Mouse (Mus musculus): ENCODE measurements around the gene Slco3a1.
"Not testable (repeated sequence)": the region's sequence is repeated elsewhere in the genome, so short reads cannot be mapped to it uniquely, and the experiment has no call there.

Gene Slco3a1

DNA sequence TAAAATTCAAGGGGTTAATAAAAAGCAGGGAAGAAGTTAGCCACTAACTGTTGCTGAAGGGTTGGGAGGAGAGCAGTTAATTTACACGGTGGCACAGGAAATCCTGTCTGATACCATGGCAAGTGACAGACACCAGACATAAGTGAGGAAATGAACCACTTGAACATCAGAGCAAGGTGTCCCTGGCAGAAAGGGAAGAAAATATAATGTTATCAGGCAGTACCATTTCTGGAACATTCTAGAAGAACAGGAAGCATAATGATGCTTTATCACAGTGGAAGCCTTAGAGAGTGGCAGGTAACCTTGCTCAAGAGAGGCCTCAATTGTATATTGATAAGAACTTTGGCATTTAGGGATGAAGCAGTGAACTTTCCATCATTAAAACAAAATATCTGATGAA lies 127.4 kb downstream of the Slco3a1 start:
- DNase-seq (ENCODE audit: low spot score) = no peak

DNA sequence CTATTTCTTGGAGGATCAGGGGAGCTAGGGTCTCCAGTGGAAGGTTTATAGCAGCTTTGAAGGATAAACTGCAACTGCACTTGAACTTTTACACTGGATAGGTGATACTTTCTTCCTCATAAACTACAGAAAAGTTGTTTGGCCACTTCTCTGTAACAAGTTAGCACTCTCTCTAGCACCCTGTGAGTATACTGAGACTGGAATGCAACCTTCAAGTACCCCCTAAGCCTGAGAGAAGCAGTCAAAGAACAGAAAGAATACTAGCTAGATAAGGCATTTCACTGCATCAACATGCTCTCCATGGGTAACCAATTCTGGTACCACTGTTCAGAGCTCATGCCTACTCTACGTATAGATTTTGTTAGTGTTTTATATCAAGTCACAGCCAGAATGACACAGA lies 128.6 kb downstream of the Slco3a1 start:
- DNase-seq (ENCODE audit: low spot score) = no peak

DNA sequence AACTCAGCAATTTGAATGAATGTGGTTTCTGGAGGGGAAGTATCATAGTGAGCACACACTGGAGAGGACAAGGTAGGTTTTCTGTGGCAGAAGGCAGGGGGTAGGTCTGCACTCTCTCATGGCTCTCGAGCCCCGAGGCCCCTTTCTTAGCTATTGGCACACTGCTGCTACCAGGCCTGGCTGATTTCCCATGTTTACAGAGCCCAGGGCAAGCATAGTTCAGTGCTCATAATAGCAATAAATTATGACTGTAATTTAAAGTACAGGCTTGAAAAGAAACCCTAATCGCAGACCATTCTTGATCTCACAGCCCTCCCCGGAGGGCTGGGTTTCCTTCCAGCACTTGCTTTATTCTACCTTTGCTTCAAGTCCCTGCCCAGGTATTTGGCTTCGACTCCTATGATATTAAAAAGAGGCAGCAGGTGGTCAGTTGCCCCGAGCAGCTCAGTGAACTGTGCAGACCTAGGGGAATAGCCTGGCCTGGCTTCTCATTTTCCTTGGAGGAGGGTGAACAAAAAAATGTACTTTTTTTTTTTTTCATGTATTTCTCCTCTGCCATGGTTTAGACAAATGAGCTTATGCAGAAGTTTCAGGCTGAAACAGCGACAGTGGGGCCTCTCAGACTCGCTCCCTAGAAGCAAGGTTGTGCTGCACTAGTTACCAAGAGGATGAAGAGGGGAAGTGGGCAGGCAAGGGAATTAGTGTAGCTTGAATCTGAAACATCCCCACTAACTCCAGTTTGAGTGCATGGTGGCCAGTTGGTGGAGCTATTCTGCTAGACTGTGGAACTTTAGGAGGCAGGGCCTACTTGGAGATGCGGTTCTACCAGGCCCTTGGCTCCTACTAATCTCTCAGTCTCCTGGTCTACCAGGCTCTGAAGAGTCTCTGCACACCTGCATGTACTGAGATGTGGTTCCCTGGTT lies 130.4 kb downstream of the Slco3a1 start:
- DNase-seq (ENCODE audit: low spot score) = no peak

DNA sequence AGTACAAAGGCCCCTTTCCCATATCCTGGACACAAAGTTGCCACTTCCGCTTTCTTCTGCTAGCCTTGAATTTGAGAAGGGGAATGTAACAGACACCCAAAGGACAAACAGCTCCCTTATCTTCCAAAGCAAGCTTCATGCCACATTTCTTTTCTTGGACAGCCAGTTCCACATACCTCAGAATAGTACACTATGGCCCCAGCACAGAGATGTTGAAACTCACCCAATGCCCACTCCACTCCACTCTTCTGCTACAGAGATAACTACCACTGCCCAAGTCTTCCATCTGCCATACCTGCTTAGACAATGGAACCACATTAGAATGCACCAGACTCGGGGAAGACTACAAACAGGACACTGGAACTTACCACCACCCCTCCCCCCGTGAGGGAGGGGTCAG lies 131.3 kb downstream of the Slco3a1 start:
- no peak for DNase-seq (ENCODE audit: low spot score)

DNA sequence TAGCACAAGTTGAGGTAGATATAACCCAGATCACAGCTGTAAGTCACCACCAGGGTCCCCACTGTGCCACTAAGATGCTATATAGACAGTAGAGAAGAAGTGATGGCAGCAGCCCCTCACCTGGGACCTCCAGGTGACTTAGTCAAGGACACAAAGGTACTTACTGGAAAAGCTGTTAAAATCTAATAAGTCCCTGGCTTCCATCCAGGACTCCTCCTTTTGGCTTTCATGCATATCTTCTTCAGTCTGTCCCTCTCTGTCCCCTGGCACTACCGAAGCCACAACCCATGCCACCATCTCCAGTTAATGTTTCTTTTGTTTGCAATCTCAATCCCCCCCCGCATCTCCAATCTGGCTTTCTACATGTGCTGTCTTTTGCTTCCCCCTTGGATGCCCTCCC lies 131.8 kb downstream of the Slco3a1 start:
- DNase-seq (ENCODE audit: low spot score) = no peak

DNA sequence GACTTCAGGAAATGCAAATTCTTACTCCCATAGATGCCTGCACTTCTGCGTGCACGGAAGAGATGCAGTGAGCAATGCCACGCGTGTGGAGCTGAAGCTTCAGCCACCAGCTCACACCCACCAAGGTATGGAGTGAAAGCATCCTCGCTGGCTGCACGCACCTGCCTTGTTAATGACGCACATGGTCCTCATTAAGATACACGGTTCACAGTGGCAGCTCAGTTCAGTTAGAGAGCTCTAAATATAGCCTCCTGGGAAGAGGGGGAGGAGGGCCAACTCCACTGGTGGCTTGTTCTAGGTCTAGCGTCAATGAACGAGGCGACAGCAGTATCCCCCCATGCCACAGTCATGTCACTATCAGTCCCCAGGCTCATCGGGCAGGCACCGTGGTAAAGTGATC lies 132.6 kb downstream of the Slco3a1 start:
- no peak for DNase-seq (ENCODE audit: low spot score)

DNA sequence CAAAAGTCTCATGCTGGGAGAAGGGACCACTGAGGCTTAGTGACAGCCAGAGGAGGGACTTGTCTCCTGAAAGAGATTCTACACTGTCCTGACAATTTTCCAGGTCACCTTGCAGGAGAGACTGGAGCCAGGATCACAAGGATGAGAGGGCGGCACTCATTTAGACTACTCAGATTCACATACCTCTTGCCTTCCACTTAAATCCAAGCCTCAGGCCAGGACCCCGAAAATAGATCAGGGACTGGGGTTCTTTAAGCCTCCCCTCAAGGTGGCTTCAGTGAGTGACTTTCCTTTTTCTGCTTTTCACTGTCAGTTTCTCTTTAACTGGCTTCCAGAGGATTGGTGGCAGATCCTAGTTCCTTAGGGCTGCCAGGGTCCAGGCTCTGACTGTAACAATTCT lies 133.0 kb downstream of the Slco3a1 start:
- DNase-seq (ENCODE audit: low spot score) = no peak

DNA sequence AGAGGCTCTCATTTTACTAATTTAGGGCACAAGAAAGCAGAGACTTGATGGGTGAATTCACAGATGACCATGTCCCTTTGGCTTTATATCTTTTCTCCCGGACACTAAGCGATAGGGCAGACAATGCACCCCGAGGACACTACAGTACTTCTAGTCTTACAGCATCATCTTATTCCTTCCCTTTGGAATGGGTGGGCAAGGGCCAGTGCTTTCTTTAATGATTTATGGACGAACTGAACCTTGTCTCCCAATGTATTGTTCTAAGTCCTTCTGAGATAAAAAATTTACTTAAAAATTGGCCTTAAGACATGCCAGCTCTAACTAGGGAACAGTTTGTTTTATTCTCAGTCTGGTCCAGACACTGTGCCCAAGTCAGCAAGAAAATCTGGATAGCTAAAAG lies 134.9 kb downstream of the Slco3a1 start:
- no peak for DNase-seq (ENCODE audit: low spot score)

DNA sequence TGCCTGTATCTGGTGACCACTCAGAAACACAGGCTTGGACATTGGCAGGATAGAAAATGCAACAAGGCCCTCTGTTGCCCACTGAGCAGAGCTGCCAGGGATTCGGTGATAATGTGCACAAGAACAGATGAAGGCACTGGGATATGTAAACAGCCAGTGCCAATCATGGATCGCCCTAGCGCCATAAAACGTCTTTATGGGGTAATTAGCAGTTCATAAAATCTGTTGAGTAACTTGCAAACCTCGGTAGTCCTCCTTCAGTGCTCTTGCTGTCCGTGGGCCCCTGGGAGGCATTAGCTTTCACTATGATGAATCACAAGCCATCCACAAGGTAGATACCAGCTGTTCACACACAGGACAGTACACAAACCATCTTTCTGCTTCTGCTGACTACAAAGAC lies 137.6 kb downstream of the Slco3a1 start:
- DNase-seq (ENCODE audit: low spot score) = no peak

DNA sequence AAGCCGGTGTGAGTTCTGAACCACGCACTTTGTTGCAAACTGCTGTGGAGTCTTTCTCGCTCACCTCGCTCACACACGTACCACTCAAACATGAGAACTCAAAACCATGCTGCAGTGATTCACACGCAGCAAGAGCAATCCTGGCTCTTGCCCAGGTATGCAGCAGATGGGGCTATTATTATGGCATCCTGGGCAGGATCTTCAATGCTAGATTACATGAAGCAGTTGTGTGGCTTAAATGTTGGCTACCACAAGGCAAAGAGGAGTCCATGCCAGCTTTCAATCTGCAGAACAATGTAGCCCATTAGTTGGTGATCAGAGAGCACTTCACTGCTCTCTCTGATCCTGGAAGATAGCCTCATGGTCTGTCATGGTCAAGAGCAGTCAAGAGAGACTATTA lies 139.3 kb downstream of the Slco3a1 start:
- no peak for DNase-seq (ENCODE audit: low spot score)

DNA sequence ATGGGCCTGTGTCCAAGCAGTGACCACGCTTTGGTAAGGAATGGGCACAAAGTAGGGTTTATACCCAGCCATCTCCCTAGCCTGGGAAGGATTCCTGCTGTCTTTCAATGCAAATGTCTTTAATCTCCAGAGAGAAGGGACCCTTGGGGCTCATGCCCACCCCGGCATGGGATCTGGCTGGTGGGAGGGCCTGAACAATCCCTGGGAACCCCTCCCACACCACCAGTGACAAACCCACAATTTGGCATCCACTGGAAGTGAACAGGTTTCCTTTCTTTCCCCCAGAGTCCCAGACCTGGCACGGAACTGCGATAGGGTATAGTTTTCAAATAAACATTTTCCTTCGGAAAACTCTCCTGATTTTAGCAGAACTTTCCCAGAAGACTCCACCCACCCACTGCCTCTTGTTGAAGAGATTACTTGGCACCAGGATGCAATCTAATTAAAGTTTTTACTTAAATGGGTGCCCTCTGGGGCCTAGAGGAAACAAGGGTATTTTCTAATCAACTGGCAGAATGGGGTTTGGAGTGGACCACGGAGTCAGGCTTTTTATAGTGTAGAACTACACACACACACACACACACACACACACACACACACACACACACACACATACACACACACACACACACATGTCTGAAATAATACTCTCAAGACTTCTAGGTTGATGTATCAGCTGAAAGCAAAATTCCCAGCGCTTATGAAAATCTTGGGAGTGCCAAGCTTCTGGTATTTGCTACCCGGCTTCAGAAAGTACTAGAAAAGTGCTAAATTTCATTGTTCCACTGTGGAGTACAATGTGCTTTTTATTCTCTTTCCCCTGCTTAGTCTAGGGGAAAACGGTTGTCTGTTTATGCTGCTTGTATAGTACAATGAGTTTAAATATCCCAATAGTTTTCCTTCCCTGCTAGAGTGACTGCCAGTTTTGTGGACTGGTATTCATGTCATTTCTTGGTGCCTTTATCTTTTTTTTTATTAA lies 140.6 kb downstream of the Slco3a1 start:
- no peak for DNase-seq (ENCODE audit: low spot score)

DNA sequence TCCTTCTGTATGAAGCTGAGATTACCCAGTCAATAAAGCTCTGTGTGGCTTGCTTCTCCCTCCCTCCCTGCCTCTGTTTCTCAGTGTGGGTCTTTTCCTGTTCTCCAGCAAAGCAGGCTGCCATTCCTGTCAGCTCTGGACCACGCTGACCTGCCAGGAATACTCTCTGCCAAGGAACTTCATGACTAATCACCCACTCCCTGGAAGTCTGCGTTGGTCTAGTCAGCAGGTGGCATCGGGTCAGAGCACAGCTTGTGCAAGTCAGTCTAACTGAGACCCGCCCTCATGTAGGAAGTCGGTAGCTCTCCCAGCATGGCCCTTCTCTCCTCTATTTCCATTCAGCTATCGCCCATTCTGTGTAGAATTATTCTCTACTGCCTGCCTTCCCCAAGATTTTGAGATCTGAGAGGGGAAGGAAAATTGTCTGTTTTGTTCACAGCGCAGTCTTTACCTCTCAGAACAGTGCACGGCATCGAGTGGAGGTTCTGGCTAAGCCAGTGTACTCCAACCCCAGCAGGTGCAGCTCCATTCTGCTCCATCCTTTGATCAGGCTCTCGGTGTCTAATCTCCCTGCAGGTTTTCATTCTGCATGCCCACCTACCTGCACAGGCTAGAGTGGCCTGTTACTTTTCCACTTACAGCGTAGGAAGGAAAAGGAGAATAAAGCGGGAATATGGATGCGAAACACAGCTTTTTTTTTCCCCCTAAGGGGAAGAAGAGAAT lies 145.8 kb downstream of the Slco3a1 start:
- DNase-seq (ENCODE audit: low spot score) = no peak

DNA sequence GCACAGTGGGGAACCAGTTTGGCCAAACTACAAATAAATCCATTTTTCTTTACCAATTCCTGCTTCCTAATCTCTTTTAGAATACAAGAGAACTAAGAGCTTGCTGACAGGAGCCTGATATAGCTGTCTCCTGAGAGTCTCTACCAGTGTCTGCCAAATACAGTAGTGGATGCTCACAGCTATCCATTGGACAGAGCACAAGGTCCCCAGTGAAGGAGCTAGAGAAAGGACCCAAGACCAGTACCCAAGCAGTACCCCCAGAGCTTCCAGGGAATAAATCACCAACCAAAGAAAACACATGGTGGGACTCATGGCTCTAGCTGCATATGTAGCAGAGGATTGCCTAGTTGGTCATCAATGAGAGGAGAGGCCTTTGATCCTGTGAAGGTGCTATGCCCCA lies 146.7 kb downstream of the Slco3a1 start:
- DNase-seq (ENCODE audit: low spot score) = not testable (repeated sequence)

DNA sequence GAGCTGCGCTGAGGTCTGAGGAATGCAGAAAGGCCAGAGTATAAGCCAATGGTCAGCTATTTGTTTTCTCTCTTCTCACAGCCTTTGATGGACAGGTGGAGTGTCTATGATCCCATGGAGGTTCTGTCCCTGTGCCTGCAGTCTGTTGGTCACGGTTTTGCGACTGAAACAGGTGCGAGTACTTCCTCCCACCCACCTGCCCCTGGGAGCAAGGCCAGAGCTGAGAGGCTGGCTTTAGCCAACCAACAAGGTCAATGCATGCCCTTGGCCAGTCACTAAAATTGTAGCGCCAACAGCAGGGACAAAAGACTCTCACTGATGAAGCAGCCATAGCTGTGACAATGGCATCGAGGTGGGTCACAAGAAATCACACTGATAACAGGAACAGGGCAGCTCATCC lies 154.9 kb downstream of the Slco3a1 start:
- no peak for DNase-seq (ENCODE audit: low spot score)

DNA sequence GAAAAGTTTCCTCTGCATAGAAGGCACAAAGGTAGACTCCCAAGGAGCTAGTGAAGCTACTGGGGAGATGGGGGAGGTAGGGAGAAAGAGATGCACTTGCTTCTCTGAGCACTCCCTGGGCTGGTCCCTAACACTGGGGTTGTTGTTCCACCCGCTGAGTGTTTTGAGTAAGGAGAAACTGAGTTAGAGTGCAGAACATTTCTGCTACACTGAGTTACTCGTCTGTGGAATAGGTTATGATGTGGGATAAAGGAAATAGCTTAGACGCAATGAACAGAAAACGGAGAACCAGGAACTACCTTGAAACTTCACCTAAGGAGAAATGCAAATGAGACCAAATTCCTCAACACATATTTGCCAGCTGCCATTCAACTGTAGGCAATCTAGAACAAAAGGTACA lies 155.4 kb downstream of the Slco3a1 start:
- no peak for DNase-seq (ENCODE audit: low spot score)

DNA sequence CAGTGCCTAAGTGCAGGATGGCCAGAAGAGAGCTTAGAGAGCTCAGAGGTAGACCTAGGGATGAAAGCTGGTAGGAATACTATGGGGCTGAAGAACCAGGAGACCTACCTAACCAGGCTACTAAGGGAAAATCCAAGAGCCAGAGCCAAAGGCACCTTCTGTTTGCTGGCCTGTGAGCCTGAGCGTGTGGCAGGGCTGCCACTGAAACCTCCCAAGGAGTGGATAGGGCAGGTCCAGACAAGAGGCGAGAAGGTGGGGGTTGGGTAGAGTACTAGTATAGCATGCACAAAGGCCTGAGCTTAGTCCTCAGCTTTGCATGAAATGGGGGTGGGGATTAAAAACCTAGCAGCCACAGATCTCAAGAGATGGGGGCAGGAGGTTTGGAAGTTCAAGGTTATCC lies 156.3 kb downstream of the Slco3a1 start:
- no peak for DNase-seq (ENCODE audit: low spot score)

DNA sequence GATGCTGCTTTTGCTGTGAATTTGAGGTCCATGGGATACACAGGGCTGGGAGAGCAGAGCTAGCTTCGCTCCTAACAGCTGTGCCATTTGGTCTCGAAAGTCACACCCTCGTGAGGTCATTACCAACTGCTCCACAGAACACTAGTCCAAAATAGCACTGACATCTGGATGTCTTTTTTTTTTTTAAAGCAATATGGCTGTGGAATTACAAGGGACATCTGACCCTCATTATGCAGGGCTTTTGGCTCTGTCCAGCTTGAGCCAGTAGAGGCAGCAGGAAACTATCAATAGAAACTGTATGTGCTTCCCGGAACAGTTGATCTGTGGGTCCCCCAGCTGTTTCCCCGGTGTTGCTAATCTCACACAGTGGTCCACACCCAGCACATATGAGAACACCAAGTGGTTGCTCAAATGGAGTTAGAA lies 163.1 kb downstream of the Slco3a1 start:
- no peak for DNase-seq (ENCODE audit: low spot score)

DNA sequence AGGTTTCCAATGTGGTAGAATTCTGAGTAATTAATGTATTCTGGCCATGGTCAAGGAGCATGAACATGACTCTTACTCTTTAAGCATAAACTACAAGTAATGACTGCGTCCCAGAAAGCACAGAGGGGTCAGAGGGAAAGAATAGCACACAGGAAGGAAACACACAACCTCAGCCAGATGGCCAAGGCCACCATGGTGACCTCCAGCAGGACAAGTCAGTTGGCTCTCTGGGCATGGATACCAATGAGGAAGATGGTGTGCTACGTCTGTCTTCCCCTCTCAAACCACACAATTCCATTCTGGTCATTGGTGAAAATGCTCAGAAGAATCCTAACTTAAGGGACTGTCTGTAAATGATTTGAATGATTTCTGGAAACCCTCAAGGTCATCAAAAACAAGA lies 165.0 kb downstream of the Slco3a1 start:
- DNase-seq (ENCODE audit: low spot score) = no peak

DNA sequence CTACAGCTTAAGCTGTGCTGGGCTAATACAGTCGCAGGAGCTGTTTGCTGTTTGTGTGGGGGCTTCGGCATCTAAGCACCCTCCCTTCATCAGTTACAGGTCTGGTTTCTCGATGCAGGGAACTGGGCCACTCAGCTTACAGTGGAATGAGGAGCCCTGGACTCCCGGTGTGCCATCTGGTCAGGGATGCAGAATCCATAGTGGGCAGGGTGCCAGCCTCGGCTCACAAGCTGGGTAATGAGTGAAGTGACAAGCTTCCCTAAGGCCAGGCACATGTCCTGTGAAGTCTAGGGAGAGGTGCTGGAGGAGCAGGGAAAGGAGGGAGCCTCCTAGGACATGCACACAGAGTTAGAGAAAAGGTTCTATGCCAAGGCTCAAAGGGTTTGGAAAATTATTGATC lies 168.3 kb downstream of the Slco3a1 start:
- no peak for DNase-seq (ENCODE audit: low spot score)

DNA sequence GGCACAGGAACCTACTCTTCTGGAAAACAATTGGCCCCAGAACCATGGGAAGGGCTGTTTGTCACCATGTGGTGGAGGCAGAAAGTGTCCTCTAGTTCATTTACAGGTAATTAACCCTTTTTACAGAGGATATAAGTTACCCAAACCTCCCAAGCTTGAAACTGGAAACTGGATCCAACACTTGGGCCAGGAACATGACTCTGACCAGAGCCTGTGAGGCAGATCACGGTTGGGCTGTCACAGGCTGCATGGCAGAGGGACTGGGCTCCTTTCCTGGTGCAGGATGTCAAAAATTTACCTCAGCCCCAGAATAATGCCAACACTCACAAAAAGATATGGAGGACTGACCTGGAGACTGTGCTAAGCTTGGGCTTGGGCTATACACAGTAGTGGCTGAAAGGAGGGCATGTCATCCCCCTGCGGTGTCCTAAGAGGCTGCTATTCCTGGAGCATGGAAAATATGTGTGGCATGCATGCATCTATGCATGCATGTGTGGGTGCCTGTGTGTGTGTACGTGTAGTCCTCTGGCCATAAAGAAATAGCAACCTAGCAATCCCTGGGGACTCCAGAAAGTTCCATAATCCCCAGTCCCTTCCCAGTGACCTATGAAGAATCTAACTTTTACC lies 171.4 kb downstream of the Slco3a1 start:
- DNase-seq (ENCODE audit: low spot score) = no peak

DNA sequence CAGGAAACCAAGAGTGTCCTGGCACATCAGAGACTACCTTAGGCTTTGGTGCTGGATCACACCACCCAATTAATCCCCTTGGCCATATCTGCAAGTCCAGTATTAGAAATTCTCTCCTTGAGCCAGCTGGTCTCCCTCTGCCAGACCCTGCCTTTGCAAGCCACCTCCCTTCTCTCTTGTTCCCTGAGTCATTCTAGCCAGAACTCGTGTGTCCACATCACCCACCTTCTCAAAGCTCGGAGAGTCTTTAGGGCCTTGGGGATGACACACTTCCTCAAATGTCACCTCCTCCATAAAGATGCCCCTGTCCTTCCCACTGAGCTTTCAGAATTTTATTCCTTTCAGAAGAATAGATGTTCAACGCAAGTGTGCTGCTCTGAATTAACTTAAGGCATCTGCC lies 172.3 kb downstream of the Slco3a1 start:
- DNase-seq (ENCODE audit: low spot score) = no peak

DNA sequence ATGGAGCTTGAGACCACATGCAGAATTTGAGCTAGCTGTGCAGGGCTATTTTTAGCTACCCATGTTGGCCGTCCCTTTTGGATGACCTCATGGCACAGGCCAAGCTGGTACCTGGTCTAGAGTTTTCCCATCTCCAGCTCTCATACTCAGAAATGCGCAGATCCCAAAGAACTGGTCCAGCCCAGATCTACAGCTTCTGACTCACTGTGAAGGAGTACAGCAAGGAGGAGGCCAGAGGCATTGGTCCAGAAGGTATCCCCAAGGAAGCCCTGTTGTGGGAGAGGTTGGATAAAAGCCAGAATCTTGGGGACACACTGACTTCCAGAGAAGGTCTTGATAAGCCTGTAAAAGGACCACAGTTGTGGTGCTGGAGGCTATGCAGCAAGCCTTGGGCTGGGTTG lies 172.7 kb downstream of the Slco3a1 start:
- DNase-seq (ENCODE audit: low spot score) = no peak
